Mouse (Mus musculus): ENCODE data around the gene Rbm4b.

DNA sequence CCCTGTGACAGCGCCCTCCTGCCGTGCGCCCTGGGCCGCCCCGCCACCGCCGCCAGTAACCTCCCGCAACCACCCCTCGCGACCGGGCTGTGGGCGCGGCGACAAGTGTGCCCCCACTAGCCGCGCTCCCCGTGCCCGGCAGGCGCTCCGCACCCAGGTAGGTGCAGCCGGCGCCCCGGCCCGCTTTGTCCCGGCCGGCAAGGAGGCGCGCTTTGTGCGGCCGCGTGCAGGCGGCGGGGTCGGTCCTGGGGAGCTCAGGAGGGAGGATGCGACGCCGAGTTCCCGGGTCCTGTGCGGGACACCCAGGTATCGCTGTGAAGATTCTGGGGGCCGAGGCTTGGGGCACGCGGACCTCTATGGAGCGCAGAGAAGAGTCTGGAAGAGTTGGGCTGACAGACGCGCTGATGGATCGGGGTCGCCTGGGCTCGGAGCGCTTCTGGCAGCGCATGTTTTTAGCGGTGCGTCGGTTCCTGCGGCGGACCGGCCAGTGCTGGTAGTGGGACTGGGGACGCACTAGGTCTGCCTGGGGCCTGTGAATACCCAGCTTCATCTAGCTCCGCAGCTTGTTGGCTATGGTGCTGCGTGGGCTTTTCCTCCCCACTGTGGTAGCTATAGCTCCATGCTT lies 44.0 kb upstream of the Rbm4b start:
- TF ChIP-seq CTCF (conservative IDR thresholded peaks at IDR 0.05; ENCODE audit: low read length) = no peak
- TF ChIP-seq POU5F1 (IDR thresholded peaks at IDR 0.05; ENCODE audit: borderline replicate concordance, low read length) = no peak
